Mouse (Mus musculus) gastrocnemius, postnatal 25 days (tissue): ENCODE data around the gene Hoxc6. TPM values are rescaled to one million over a fixed set of nuclear protein-coding genes. Genes with fewer than 3 reads are reported as not detected.

Experiments used
- DNase-seq: peaks from one replicate; pipeline ENCODE4 v3.0.0; 2022
- total RNA-seq, 2 experiments: library from RNA; stranded (reverse); gene quantifications; 1 replicate in 1 of 2; 2 replicates in 1 of 2; pipeline ENCODE4 v1.2.3; 2021

Hoxc6 gene
- total RNA-seq, 2 experiments from 2014 or later, result 5.3 to 8.1 TPM

- no peak for DNase-seq
These were observed 7.3 kb upstream of the Hoxc6 start, which contains the start of gene Hoxc8 for GRCm38 (mm10) chr15:102990461-102991397. Hoxc8 (plus strand) TSS chr15:102990607.

DNA sequence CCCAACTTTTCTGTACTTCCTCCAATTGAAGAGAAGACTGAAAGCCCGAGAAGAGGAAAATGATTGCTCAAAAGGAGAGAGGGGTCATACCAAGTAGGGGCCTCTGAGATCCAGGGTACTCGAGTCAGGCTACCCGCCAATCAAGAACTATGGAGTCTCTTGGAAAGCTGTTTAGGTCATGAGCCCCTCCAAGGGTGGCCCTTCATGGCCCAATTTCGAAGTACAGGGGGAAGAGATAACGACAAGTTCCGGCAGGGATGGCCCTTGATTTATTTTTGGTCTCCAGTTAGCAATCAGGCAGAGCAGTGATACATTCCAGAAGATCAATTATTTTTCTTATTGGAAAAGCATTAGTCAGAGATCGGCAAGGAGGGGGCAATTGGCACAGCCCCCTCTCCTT, 6.3 kb upstream of the Hoxc6 start:
- no peak for DNase-seq

DNA sequence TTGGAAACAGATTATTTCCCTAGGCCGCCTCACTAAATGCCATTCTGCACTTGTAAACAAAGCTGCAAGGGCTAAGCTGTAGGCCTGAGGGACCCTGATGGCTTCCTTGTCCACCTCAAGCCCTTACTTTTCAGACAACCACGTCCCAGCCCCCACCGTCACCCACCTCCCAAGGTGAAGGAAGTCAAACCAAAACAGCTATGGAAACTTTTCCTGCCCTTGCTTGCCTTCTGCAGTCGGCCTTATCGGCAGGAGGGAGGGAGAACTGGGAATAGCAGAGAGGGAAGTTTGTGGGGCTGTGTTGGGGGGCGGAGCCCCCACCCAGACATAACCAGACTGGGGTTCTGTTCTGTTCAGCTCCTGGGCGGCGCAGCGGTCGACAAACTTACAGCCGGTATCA, 5.9 kb upstream of the Hoxc6 start:
- DNase-seq, result no peak

DNA sequence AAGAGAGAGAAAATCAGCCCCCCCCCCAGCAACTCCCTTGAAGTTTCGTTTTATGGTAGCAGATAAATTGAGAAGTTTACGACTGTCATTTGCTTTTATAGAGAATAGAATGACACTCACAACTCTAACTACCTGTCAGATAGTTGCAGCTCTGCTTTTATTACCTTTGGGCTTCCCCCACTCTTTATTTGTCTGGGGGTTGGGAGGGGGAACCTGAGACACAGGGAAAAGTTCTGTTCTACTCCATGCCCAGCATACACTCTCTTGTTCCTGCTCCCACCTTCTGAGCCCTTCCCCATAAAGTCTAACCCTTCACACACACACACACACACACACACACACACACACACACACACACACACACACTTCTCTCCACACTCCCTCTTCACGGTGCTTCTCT, 5.2 kb upstream of the Hoxc6 start:
- DNase-seq, result no peak

GRCm38 (mm10) chr15:102996548-102996947, 1.5 kb upstream of the Hoxc6 start:
- no peak for DNase-seq

GRCm38 (mm10) chr15:102997431-102997830, 626 bp upstream of the Hoxc6 start:
- no peak for DNase-seq

DNA sequence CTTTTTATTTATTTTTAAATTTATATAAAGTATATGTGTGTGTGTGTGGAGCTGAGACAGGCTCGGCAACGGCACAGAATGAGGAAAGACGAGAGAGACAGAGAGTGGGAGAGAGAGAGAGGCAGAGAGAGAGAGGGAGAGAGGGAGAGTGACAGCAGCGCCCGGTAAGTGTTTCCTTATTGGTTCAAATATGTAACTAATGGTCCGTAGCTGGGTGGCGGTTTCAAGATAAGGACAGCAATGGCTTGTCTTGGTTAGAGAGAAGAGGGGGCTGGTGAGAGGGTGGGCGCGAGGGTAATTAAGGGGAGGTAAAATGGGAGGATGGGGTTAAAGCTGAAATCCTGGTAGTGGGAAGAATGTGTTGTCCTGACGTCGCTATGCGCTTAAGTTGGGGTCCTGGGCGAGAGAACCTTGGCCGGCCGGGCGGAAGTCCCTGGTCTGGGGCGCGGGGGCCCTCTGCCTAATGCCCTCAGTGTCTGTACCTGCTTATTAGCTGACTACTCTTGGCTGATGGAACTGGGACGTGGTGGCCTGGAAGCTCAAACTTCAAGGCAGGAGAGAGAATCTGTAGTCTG, 638 bp downstream of the Hoxc6 start:
- no peak for DNase-seq

- DNase-seq, result peak; percentile 90
These were observed 1.2 kb downstream of the Hoxc6 start for GRCm38 (mm10) chr15:102999183-102999831.

- DNase-seq, result peak; percentile 33
These were observed 1.9 kb downstream of the Hoxc6 start for GRCm38 (mm10) chr15:102999955-103000354.

- peak; percentile 43 for DNase-seq
These were observed 2.4 kb downstream of the Hoxc6 start for GRCm38 (mm10) chr15:103000501-103000901.

- no peak for DNase-seq
These were observed 3.3 kb downstream of the Hoxc6 start for GRCm38 (mm10) chr15:103001370-103001769.

GRCm38 (mm10) chr15:103002156-103002555, 4.1 kb downstream of the Hoxc6 start:
- no peak for DNase-seq

DNA sequence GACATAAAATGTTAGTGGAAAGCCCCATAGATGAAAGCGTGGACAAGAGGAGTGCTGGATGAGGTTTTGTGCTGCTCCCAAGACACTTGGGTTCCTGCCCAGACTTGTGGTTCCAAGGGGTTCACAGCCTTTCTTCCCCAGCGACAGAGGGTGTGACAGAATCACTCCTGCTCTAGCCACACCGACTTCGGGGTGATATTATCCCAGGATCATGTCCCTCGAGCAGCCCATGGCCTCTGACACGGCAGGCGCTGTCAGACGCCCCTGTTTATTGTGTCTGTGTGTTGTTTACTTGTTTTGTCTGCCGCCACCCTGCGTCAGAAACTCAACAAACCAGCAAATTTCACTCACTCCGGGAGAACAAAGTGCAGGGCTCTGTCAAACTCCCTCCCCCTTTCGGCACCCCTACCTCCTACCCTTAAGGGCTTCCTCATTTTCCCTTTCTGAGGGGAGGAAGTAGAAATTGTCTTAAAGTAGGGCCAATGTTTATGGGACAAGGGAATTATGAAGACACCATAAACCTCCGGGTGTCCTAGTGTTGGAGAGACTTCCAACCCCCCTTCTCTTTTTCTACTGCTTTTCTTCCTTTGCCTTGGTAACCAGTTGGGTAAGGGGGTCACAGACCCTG, 4.9 kb downstream of the Hoxc6 start:
- DNase-seq, result no peak

DNA sequence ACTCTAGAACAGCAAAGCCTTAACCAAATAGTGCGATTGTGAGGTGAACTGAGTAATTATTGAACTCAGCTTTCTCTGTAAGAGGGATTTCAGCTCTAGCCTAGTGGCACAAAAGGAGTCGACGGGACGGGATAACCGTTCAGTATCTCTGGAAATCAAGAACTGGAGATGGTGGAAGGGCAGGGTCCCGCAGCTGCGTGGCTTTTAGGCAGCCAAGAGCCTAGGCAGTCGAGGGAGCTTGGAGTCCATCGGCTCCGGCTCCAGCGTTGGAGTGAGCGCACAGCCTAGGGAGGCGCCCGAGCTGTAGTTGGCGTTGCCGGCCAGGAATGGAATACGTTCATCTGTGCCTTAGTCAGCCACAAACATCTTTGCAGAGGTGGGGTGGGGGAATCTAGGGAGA, 7.3 kb downstream of the Hoxc6 start:
- DNase-seq, result peak; percentile 49

DNA sequence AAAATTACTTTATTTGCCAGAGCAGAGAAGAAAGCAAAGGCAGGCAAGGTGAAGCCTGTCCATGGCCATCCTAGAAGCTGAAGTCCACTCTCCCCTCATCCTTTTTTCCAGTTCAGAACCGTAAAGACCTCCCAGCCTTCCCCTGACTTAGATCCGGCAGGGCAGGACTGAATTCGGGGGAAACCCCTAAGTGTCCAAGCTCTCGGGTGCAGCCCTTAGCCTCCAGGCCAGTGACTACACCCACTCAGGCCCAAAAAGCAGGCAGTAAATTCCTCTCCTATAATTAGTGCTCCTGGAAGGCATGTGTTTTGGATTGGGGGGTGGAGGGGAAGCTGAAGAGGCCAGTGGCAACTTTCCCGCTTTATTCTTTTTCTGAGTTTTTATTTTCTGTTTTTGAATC, 7.7 kb downstream of the Hoxc6 start:
- no peak for DNase-seq

DNA sequence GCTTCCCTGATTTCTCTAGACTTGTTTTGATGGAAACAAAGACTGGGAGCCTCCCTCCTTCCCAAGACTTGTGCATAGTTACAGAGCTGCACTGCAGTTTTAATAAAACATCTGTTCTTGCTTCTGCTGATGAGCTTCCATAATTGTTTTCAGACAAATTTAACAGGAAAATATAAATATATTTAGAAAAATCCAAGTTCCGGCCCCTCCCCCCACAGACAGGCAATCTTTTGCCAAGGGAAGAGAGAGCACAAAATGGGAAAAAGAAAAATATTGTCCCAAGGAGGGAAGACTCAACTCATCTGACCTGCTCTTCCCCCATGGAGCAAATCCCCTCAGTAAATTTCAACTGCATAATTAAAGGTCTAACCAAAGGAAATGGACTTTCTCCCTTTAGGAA, 8.3 kb downstream of the Hoxc6 start:
- DNase-seq, result no peak

DNA sequence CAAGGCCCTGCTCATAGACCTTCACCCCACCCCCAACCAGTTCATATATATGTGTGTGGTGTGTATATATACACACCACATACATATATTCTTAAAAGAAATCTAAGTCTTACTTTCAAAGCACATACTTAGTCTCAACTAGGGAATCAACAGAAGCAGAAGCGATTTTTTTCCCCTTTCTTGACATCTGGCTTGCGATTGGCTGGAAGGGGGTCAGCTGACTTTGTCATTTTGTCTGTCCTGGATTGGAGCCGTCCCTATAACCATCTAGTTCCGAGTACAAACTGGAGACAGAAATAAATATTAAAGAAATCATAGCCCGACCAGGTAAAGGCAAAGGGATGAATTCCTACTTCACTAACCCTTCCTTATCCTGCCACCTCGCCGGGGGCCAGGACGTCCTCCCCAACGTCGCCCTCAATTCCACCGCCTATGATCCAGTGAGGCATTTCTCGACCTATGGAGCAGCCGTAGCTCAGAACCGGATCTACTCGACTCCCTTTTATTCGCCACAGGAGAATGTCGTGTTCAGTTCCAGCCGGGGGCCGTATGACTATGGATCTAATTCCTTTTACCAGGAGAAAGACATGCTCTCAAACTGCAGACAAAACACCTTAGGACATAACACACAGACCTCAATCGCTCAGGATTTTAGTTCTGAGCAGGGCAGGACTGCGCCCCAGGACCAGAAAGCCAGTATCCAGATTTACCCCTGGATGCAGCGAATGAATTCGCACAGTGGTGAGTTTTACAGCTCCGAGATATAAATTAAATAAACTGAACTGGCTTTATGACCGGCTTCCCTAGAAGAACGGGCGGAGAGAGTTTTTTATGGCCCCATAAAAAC, 11.4 kb downstream of the Hoxc6 start:
- no peak for DNase-seq

DNA sequence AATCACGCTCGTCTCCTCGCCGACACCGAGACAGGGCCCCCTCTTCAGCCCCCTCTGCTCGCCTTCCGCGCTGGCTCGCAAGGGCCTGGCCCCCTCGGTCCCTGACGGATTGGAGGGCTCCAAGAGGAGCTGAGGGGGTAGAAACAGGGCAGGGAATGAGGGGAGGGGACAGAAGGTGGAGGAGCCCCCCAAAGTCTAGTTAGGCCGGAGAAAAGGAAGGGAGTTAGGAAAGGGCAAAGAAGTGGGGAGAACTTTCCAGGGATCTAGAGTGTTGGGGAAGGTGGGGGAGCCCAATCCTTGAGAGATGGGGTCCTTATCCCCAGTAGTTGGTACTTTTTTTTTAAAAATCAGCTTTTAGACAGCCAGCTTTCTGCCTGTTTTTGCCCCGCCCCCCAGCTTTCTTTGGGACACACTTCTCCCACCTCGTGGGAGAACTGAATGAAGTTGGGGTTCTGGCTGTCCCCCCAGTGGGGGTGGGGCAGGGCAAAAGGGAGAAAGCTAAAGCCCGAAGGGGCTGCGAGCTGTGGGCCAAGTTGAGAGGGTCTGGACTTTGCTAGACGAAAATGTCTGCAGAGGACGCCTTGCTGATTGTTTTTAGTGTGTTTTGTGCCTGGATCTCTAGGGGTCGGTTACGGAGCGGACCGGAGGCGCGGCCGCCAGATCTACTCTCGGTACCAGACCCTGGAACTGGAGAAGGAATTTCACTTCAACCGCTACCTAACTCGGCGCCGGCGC, 12.2 kb downstream of the Hoxc6 start:
- DNase-seq, result no peak

DNA sequence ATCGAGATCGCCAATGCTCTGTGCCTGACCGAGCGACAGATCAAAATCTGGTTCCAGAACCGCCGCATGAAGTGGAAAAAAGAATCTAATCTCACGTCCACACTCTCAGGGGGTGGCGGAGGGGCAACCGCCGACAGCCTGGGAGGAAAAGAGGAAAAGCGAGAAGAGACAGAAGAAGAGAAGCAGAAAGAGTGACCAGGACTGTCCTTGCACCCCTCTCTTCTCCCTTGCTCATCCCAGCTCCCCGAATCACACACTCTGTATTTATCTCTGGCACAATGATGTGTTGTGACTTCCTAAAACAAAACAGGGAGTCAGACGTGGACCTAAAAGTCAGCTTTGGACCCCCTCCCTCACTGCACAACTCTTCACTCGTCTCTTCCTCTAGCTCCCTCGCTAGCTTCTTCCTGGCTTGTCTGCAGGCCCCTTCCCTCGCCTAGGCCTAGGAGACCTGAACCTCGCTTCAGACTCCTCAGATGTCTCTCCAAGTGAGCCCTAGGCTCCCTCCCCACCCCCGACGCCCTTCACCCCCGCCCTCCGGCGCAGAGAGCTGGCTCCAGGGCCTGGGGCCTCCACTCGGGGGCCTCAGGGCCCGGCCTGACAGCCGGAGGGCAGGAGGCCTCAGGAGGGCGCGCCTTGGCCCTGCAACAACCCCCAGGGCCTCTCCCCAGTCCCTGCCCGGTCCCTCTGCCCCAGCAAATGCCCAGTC, 12.9 kb downstream of the Hoxc6 start:
- no peak for DNase-seq

GRCm38 (mm10) chr15:103011928-103012486, 13.9 kb downstream of the Hoxc6 start:
- DNase-seq, result peak; percentile 47
